Mouse (Mus musculus) small intestine, adult 2 months (tissue): ENCODE measurements around the gene Tmem240. TPM values are rescaled to one million over a fixed set of nuclear protein-coding genes. Genes with fewer than 3 reads are reported as not detected.
A peak's percentile ranks its signal among the peaks of the same experiment; 100 is the strongest.

Source experiments
- H3K27ac ChIP-seq: fragments of 200-500 bp; 2 replicates; pipeline ENCODE4 v1.5.1; 2012; ENCODE audit warnings: low read depth, low read length, control low read depth, inconsistent platforms; ENCODE audit not compliant: insufficient read depth
- H3K27me3 ChIP-seq: fragments of 200-500 bp; 2 replicates; pipeline ENCODE4 v1.6.1; 2012; ENCODE audit warnings: mild to moderate bottlenecking, moderate library complexity, low read length, inconsistent platforms; ENCODE audit not compliant: control insufficient read depth, insufficient read depth
- H3K36me3 ChIP-seq: fragments of 200-500 bp; 2 replicates; pipeline ENCODE4 v1.6.1; 2012; ENCODE audit warnings: mild to moderate bottlenecking, low read length, control low read depth, inconsistent platforms; ENCODE audit not compliant: control insufficient read depth, insufficient read depth
- H3K4me1 ChIP-seq: fragments of 200-500 bp; 2 replicates; pipeline ENCODE4 v1.6.1; 2012; ENCODE audit warnings: low read length, inconsistent platforms, mixed read lengths; ENCODE audit not compliant: control insufficient read depth, insufficient read depth, insufficient read length
- H3K4me3 ChIP-seq: fragments of 200-500 bp; 2 replicates; pipeline ENCODE4 v1.5.1; 2012; ENCODE audit warnings: low read depth, mild to moderate bottlenecking, control low read depth, inconsistent platforms, low read length, moderate library complexity
- CTCF ChIP-seq: fragments of 200-500 bp; IDR thresholded peaks from 2 replicates; pipeline ENCODE4 v1.5.1; 2012; ENCODE audit warnings: low read depth, mild to moderate bottlenecking, control low read depth, inconsistent platforms, low read length, moderate library complexity, mixed read lengths; ENCODE audit not compliant: insufficient replicate concordance, insufficient read length; ENCODE audit errors: extremely low read depth
- POLR2A ChIP-seq: fragments of 200-500 bp; IDR thresholded peaks from 2 replicates; pipeline ENCODE4 v1.6.1; 2012; ENCODE audit warnings: low read depth, mild to moderate bottlenecking, control low read depth, inconsistent platforms, low read length, moderate library complexity
- WGBS: fragments of 180-500 bp; shearing (Covaris S2); methylation state at CpG from one replicate; pipeline ENCODE4 v1.1.7; 2018; 5-methylcytosine and 5-hydroxymethylcytosine counted together
- polyA plus RNA-seq: library from polyadenylated mRNA; depleted of rRNA; stranded (reverse); fragments of >200 nt; gene quantifications from 2 replicates; pipeline ENCODE4 v1.2.3, GENCODE M21; 2012

Gene Tmem240
- polyA plus RNA-seq, 1 experiment = 0.53 TPM

DNA sequence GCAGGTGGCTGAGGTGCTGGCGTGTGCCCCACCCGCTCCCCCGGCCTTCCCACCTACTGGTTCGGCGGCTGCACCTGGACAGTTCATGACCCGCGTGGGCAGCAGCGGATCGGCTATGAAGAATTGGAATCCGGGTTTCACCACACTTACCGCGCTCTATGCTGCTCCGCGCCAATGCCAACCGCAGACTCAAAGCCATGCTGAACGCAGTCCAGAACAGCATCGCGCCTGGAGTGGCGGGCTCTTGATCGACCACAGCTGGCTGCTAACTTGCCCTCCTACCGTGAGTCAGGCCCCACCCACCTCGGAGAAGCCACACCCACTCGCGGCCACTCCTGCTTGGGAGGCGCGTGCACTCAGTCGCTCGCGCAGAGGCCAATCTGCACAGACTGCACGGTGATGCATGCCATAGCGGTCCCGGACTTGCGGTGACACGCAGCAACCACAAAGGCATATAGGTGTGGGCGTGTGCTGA is 39.7 kb downstream of the Tmem240 start, which contains the start of gene Vwa1:
Gene Vwa1 (minus strand): TSS at position 419 of the 475 bp plus-strand sequence.
- Histone ChIP-seq H3K4me1 (peaks cover 48% of the 10 kb centered on the region), H3K27ac (peak within 1 kb of the TSS; percentile 91)
- WGBS = under 1% methylated on average over 35 of the region's 35 CpGs

DNA sequence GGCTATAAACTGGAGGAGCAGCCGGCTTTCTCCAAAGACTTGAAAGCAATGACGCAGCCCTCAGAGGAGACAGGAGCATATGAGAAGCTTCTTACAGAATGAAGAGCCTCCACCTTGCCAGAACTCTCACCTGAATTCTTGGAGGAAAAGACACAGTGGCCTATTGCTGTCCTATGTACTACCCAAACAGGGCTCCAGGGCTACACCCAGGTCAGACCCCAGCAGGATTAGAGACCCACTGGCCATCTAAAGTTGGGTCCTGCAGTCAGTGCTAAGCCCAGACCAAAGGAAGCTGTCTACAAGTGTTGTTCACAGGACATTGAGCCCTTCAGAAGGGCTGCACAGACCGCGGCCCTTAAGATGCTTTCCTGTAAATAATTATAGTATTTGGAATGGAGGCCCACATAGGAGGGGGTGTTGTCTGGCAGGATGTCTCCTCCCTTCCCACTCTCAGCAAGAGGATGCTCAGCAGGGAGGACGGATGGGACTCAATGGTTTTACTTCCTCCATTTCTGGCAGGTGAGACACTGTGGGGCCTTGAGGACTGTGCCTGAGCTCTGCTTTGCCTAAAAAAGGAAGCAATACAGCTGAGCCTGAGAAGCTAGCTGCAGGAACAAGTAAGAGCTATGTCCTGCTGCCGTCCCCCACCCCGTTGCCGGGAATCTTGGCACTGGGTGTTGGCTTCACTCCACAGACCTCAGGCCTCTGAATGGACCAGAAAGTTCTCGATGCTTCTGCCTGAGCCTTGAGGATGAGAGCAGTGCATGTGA is 40.6 kb downstream of the Tmem240 start:
- Histone ChIP-seq H3K27ac (peak overlapping the region; percentile 72), H3K4me1 (peaks cover 45% of the 10 kb centered on the region), H3K4me3 (no peak overlapping the region), H3K36me3 (0 out of 2 replicates have a peak, but pooled peaks cover 5% of the 10 kb centered on the region), H3K27me3 (no peaks in the 10 kb centered on the region)
- 56% methylated on average over 9 of the region's 9 CpGs for whole genome bisulfite sequencing
- TF ChIP-seq POLR2A = no peak
- TF ChIP-seq CTCF = no peak

More for the DNA sequence above, 39.7 kb downstream of the Tmem240 start, which contains the start of gene Vwa1:
- Histone ChIP-seq H3K27me3 (no peaks in the 10 kb centered on the region), H3K36me3 (0 out of 2 replicates have a peak, but pooled peaks cover 5% of the 10 kb centered on the region), H3K4me3 (peak within 1 kb of the TSS; percentile 69)
- TF ChIP-seq CTCF (no peak), POLR2A (peak; percentile 76)

DNA sequence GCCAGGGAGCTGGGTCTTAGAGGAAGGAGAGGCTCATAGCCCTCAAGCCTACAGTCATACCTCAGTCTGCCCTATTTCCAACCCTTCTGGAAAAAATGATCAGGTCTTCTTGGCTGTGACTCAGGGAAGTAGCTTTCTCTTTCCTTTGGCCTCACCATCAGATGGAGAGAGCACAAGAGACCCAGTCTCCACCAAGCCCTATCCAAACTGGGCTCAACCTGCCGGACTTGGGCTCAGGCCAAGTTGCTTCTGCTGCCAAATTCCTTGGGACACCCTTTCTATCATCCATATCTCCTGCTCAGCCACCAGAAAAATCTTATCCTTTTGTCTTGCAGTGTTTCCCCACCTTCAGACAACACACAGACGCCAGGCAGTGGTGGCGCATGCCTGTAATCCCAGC is 41.3 kb downstream of the Tmem240 start:
- no peak for TF ChIP-seq POLR2A
- WGBS = 45% methylated on average over 3 of the region's 3 CpGs
- Histone ChIP-seq H3K36me3 (0 out of 2 replicates have a peak, but pooled peaks cover 5% of the 10 kb centered on the region), H3K4me1 (peaks cover 39% of the 10 kb centered on the region), H3K4me3 (no peak overlapping the region), H3K27ac (peak overlapping the region; percentile 72), H3K27me3 (no peaks in the 10 kb centered on the region)

DNA sequence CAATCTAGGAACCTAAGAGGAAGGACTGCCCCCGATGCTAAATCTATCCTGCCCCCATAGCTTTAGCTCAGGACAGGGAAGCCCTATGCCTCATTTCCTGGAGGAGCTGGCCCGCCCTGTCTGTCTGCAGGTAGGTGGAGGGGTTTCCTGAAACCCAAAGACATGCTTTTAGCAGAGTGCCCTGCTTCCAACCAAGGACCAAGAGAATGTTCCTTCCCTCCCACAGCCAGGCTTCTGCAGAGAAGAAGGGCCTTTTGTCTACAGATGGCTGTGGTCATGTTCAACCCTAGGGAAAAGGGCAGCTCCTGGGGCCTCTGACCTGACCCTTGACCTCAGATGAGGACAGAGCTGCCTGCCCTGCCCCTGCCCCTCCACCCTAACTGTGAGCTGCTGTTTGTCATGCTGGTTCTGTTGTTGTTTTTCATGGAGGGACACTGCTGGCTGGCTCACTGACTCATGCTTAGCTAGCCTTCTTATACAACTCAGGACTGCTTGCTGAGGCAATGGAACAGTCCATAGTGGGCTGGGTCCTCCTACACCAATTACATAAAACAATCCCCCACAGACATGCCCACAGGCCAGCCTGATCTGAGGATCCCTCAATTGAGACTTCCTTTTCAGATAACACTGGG is 42.2 kb downstream of the Tmem240 start:
- TF ChIP-seq CTCF (no peak), POLR2A (no peak)
- Histone ChIP-seq H3K27me3 (no peaks in the 10 kb centered on the region), H3K27ac (peak overlapping the region; percentile 20), H3K4me3 (no peak overlapping the region), H3K36me3 (0 out of 2 replicates have a peak, but pooled peaks cover 5% of the 10 kb centered on the region), H3K4me1 (peaks cover 37% of the 10 kb centered on the region)
- WGBS = 59% methylated on average over 2 of the region's 2 CpGs

DNA sequence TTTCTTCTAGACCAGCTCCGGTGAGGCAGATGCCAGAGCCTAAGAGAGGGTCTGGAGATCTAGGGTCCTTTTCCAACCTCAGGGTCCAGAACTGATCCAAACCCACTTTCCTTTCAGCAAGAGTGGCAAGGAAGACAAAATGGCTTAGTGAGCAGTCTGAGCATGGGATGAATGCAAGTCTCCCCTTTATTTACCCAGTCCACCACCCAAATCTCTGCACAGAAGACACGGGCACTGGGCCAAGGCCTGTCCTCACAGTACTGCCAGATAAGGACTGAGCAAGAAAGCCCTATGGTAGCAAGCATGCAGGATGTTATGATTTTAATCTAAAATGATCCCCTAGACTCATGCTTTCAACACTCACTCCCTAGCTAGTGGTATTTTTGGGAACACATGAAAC is 43.2 kb downstream of the Tmem240 start:
- Histone ChIP-seq H3K27me3 (no peaks in the 10 kb centered on the region), H3K4me1 (peaks cover 27% of the 10 kb centered on the region), H3K27ac (no peak overlapping the region), H3K4me3 (no peak overlapping the region), H3K36me3 (0 out of 2 replicates have a peak, but pooled peaks cover under 1% of the 10 kb centered on the region)
- 48% methylated on average over 2 of the region's 2 CpGs for WGBS
- TF ChIP-seq CTCF (no peak), POLR2A (no peak)

DNA sequence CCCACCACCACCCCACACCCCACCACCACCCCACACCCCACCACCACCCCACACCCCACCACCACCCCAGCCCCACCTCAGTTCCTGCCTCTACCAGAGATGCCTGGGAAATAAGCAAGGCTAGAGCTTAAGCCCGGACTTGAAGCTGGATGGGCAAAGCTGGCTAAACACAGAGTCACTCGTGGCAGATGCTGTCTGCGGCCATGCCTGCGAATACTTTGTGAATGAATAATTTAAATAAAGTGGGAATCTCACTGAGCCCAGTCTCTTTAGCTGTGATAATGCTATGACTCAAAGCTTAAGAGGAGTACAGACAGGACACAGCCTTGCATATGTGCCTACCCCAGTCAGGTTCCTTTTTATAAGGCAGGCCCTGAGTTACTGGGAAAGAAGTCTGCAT is 44.9 kb downstream of the Tmem240 start:
- Histone ChIP-seq H3K27me3 (no peaks in the 10 kb centered on the region), H3K4me1 (peaks cover 26% of the 10 kb centered on the region), H3K36me3 (no peaks in the 10 kb centered on the region), H3K27ac (no peak overlapping the region), H3K4me3 (no peak overlapping the region)
- TF ChIP-seq CTCF (no peak), POLR2A (no peak)
- WGBS = 87% methylated on average over 4 of the region's 4 CpGs

DNA sequence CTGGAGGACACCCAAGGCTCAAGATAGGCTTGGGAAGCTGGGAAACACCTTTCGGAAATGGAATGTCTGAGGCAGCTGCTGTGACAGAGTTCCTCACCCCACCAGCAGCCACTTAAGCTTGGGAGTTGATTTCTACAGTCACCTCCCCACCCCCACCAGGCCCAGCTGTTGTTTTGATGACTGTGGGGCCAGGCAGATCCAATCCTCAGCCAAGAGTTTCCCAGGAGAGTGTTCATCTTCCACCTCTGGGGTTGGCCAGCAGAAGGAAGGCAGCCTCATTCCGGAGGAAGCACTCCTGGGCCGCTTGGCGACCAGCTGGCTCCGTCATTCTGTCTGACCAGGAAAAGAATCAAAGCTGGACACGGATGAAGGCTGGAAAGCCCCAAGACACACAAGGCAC is 46.3 kb downstream of the Tmem240 start:
- peaks cover 21% of the 10 kb centered on the region for H3K4me1 ChIP-seq
- peak overlapping the region; percentile 17; the same call in 1 of the 2 replicates for H3K27ac ChIP-seq
- H3K4me3 ChIP-seq = no peak overlapping the region
- H3K27me3 ChIP-seq = no peaks in the 10 kb centered on the region
- no peak for TF ChIP-seq POLR2A
- TF ChIP-seq CTCF = no peak
- WGBS = 78% methylated on average over 6 of the region's 6 CpGs
- no peaks in the 10 kb centered on the region for H3K36me3 ChIP-seq
